Mouse (Mus musculus) neural tube, embryonic 12.5 days (tissue): Measurements from ENCODE around the gene Gopc. TPM values are rescaled to one million over a fixed set of nuclear protein-coding genes. Genes with fewer than 3 reads are reported as not detected.
"Not testable (repeated sequence)": the region's sequence is repeated elsewhere in the genome, so short reads cannot be mapped to it uniquely, and the experiment has no call there.

Source experiments
- ATAC-seq: fragments of 200-750 bp; cut with Nextera tagmentation; 2 replicates; pipeline ENCODE4 v1.8.0; 2017; ENCODE audit warnings: low read depth, mild to moderate bottlenecking, moderate TSS enrichment, moderate library complexity; ENCODE audit not compliant: low FRiP score
- H3K27ac ChIP-seq: fragments of 300-500 bp; sonication (generic); 2 replicates; pipeline ENCODE4 v1.5.1; 2016
- H3K27me3 ChIP-seq: fragments of 300-500 bp; sonication (generic); replicated peaks from 2 replicates; pipeline ENCODE4 v1.6.1; 2016; ENCODE audit warnings: mild to moderate bottlenecking
- H3K36me3 ChIP-seq: fragments of 300-500 bp; sonication (generic); 2 replicates; pipeline ENCODE4 v1.6.1; 2016; ENCODE audit warnings: mild to moderate bottlenecking
- H3K4me1 ChIP-seq: fragments of 300-500 bp; sonication (generic); 2 replicates; pipeline ENCODE4 v1.6.1; 2016
- H3K4me2 ChIP-seq: fragments of 300-500 bp; sonication (generic); replicated peaks from 2 replicates; pipeline ENCODE4 v1.6.1; 2016; ENCODE audit warnings: mild to moderate bottlenecking
- H3K4me3 ChIP-seq: fragments of 300-500 bp; sonication (generic); 2 replicates; pipeline ENCODE4 v1.5.1; 2016
- H3K9ac ChIP-seq: fragments of 300-500 bp; sonication (generic); 2 replicates; pipeline ENCODE4 v1.6.1; 2016; ENCODE audit warnings: mild to moderate bottlenecking
- H3K9me3 ChIP-seq: fragments of 300-500 bp; sonication (generic); 2 replicates; pipeline ENCODE4 v1.6.1; 2016; ENCODE audit warnings: mild to moderate bottlenecking
- WGBS: fragments of 180-500 bp; shearing (Covaris S2); methylation state at CpG from one replicate; pipeline ENCODE4 v1.1.7; 2016; 5-methylcytosine and 5-hydroxymethylcytosine counted together
- polyA plus RNA-seq: library from polyadenylated mRNA; unstranded; fragments of >200 nt; fragmentation: Nextera tagmentation; extraction: Ambion mirVana; gene quantifications from 2 replicates; pipeline ENCODE4 v1.2.1, GENCODE M21; 2016

The Gopc gene
- polyA plus RNA-seq, 1 experiment from 2014 or later, result 35.6 TPM

GRCm38 (mm10) chr10:52383022-52383421, 1.1 kb upstream of the Gopc start:
- Histone ChIP-seq H3K27me3 (no peaks in the 10 kb centered on the region), H3K4me1 (peaks cover 10% of the 10 kb centered on the region), H3K27ac (no peak overlapping the region), H3K9ac (no peak overlapping the region), H3K4me2 (peak overlapping the region; percentile 71), H3K4me3 (no peak overlapping the region), H3K9me3 (no peaks in the 10 kb centered on the region), H3K36me3 (no peaks in the 10 kb centered on the region)
- ATAC-seq, result no peak
- WGBS, result 83% methylated on average over 6 of the region's 6 CpGs

GRCm38 (mm10) chr10:52381321-52381801, 563 bp downstream of the Gopc start:
- H3K27ac ChIP-seq, result peak overlapping the region; percentile 91
- no peaks in the 10 kb centered on the region for H3K9me3 ChIP-seq
- H3K36me3 ChIP-seq, result no peaks in the 10 kb centered on the region
- peaks cover 10% of the 10 kb centered on the region for H3K4me1 ChIP-seq
- peak overlapping the region; percentile 71 for H3K4me2 ChIP-seq
- H3K27me3 ChIP-seq, result no peaks in the 10 kb centered on the region
- H3K4me3 ChIP-seq, result peak overlapping the region; percentile 90
- WGBS, result under 1% methylated on average over 19 of the region's 19 CpGs
- ATAC-seq, result peak; percentile 67
- H3K9ac ChIP-seq, result peak overlapping the region; percentile 89

- no peaks in the 10 kb centered on the region for H3K9me3 ChIP-seq
- no peak overlapping the region for H3K27ac ChIP-seq
- no peaks in the 10 kb centered on the region for H3K36me3 ChIP-seq
- 98% methylated on average over 2 of the region's 2 CpGs for WGBS
- H3K4me1 ChIP-seq, result peaks cover 8% of the 10 kb centered on the region
- no peaks in the 10 kb centered on the region for H3K27me3 ChIP-seq
- H3K4me3 ChIP-seq, result no peak overlapping the region
- no peak overlapping the region for H3K4me2 ChIP-seq
- no peak overlapping the region for H3K9ac ChIP-seq
- ATAC-seq, result no peak
These were observed 4.1 kb downstream of the Gopc start for GRCm38 (mm10) chr10:52377813-52378212.

GRCm38 (mm10) chr10:52376422-52376821, 5.5 kb downstream of the Gopc start:
- H3K9ac ChIP-seq, result no peak overlapping the region
- H3K4me2 ChIP-seq, result no peak overlapping the region
- no peaks in the 10 kb centered on the region for H3K27me3 ChIP-seq
- ATAC-seq, result no peak
- H3K36me3 ChIP-seq, result no peaks in the 10 kb centered on the region
- H3K4me3 ChIP-seq, result no peak overlapping the region
- H3K4me1 ChIP-seq, result peaks cover 5% of the 10 kb centered on the region; the same call in 1 of the 2 replicates
- no peaks in the 10 kb centered on the region for H3K9me3 ChIP-seq
- 96% methylated on average over 2 of the region's 2 CpGs for WGBS
- no peak overlapping the region for H3K27ac ChIP-seq

GRCm38 (mm10) chr10:52374651-52375050, 7.3 kb downstream of the Gopc start:
- H3K4me3 ChIP-seq, result no peak overlapping the region

GRCm38 (mm10) chr10:52373834-52374233, 8.1 kb downstream of the Gopc start:
- Histone ChIP-seq H3K9ac (no peak overlapping the region), H3K4me3 (no peak overlapping the region), H3K27ac (no peak overlapping the region), H3K4me1 (no peaks in the 10 kb centered on the region), H3K36me3 (no peaks in the 10 kb centered on the region), H3K9me3 (no peaks in the 10 kb centered on the region), H3K27me3 (no peaks in the 10 kb centered on the region), H3K4me2 (no peak overlapping the region)
- no peak for ATAC-seq
- 80% methylated on average over 4 of the region's 4 CpGs for WGBS

More at GRCm38 (mm10) chr10:52374651-52375050, 7.3 kb downstream of the Gopc start:
- no peak for ATAC-seq
- H3K27ac ChIP-seq, result no peak overlapping the region
- H3K27me3 ChIP-seq, result no peaks in the 10 kb centered on the region
- no peaks in the 10 kb centered on the region for H3K36me3 ChIP-seq
- no peak overlapping the region for H3K9ac ChIP-seq
- H3K4me2 ChIP-seq, result no peak overlapping the region
- no peaks in the 10 kb centered on the region for H3K9me3 ChIP-seq
- peaks cover 5% of the 10 kb centered on the region; the same call in 1 of the 2 replicates for H3K4me1 ChIP-seq

- 92% methylated on average over 4 of the region's 4 CpGs for WGBS
- Histone ChIP-seq H3K27me3 (no peaks in the 10 kb centered on the region), H3K4me1 (no peaks in the 10 kb centered on the region), H3K4me2 (no peak overlapping the region), H3K27ac (no peak overlapping the region), H3K9ac (no peak overlapping the region), H3K4me3 (no peak overlapping the region), H3K36me3 (no peaks in the 10 kb centered on the region), H3K9me3 (no peaks in the 10 kb centered on the region)
- ATAC-seq, result no peak
These were observed 13.5 kb downstream of the Gopc start for GRCm38 (mm10) chr10:52368376-52368775.

GRCm38 (mm10) chr10:52360862-52361609, 20.9 kb downstream of the Gopc start:
- no peak overlapping the region for H3K4me2 ChIP-seq
- no peak for ATAC-seq
- H3K4me3 ChIP-seq, result no peak overlapping the region
- 92% methylated on average over 9 of the region's 9 CpGs for WGBS
- H3K4me1 ChIP-seq, result no peaks in the 10 kb centered on the region
- H3K36me3 ChIP-seq, result no peaks in the 10 kb centered on the region; the same call in 1 of the 2 replicates
- no peaks in the 10 kb centered on the region for H3K9me3 ChIP-seq
- no peak overlapping the region for H3K27ac ChIP-seq
- no peak overlapping the region for H3K9ac ChIP-seq
- H3K27me3 ChIP-seq, result no peaks in the 10 kb centered on the region

- WGBS, result 96% methylated on average over 4 of the region's 4 CpGs
- no peak overlapping the region for H3K4me3 ChIP-seq
- no peaks in the 10 kb centered on the region for H3K4me1 ChIP-seq
- H3K4me2 ChIP-seq, result no peak overlapping the region
- no peak overlapping the region for H3K27ac ChIP-seq
- no peaks in the 10 kb centered on the region; the same call in 1 of the 2 replicates for H3K36me3 ChIP-seq
- no peaks in the 10 kb centered on the region for H3K27me3 ChIP-seq
- H3K9ac ChIP-seq, result no peak overlapping the region
- no peaks in the 10 kb centered on the region for H3K9me3 ChIP-seq
- ATAC-seq, result no peak
These were observed 21.6 kb downstream of the Gopc start for GRCm38 (mm10) chr10:52360241-52360735.

- Histone ChIP-seq H3K27ac (no peak within 1 kb of the TSS), H3K4me1 (no peaks in the 10 kb centered on the region), H3K27me3 (no peaks in the 10 kb centered on the region), H3K9ac (no peak within 1 kb of the TSS), H3K4me2 (no peak within 1 kb of the TSS), H3K4me3 (no peak within 1 kb of the TSS), H3K9me3 (no peaks in the 10 kb centered on the region), H3K36me3 (no peaks in the 10 kb centered on the region; the same call in 1 of the 2 replicates)
- 90% methylated on average over 2 of the region's 2 CpGs for WGBS
- ATAC-seq, result no peak
These were observed 23.5 kb downstream of the Gopc start, which contains the start of gene Gm26741 for GRCm38 (mm10) chr10:52358467-52358866. Gene Gm26741, plus strand, starts transcription at chr10:52358767.

- peaks cover 27% of the 10 kb centered on the region for H3K36me3 ChIP-seq
- H3K4me1 ChIP-seq, result no peaks in the 10 kb centered on the region
- WGBS, result 79% methylated on average over 9 of the region's 9 CpGs
- H3K27ac ChIP-seq, result no peak overlapping the region
- no peaks in the 10 kb centered on the region for H3K9me3 ChIP-seq
- no peak overlapping the region for H3K4me3 ChIP-seq
- H3K4me2 ChIP-seq, result no peak overlapping the region
- no peak for ATAC-seq
- H3K27me3 ChIP-seq, result no peaks in the 10 kb centered on the region
- no peak overlapping the region for H3K9ac ChIP-seq
These were observed 28.7 kb downstream of the Gopc start for GRCm38 (mm10) chr10:52353184-52353583.

- not testable (repeated sequence) for H3K4me1 ChIP-seq, H3K9ac ChIP-seq, H3K4me2 ChIP-seq, H3K27me3 ChIP-seq, H3K9me3 ChIP-seq, H3K27ac ChIP-seq, H3K4me3 ChIP-seq
- 95% methylated on average over 4 of the region's 4 CpGs for WGBS
- 0 out of 2 replicates have a peak, but pooled peaks have one; percentile 37 for ATAC-seq
- H3K36me3 ChIP-seq, result peaks cover 61% of the 10 kb centered on the region
These were observed 38.6 kb downstream of the Gopc start for GRCm38 (mm10) chr10:52343324-52343723.
